Mouse (Mus musculus) heart, adult 2 months (tissue): Measurements from ENCODE around the gene Dtymk.

Experiments
- CTCF ChIP-seq: fragments of 200-600 bp; IDR thresholded peaks from 2 replicates; pipeline ENCODE4 v1.8.1; 2022; ENCODE audit warnings: antibody characterized with exemption, mild to moderate bottlenecking, moderate library complexity
- EP300 ChIP-seq: fragments of 200-500 bp; IDR thresholded peaks from 2 replicates; pipeline ENCODE4 v1.6.1; 2011; ENCODE audit warnings: low read depth, low read length, control low read depth; ENCODE audit not compliant: insufficient read depth
- POLR2A ChIP-seq: fragments of 200-500 bp; IDR thresholded peaks from 2 replicates; pipeline ENCODE4 v1.6.1; 2011; ENCODE audit warnings: mild to moderate bottlenecking, low read depth, low read length, control low read depth; ENCODE audit not compliant: insufficient read depth

- TF ChIP-seq CTCF = no peak
- no peak for TF ChIP-seq POLR2A
- TF ChIP-seq EP300 = no peak
These were observed 22.2 kb upstream of the Dtymk start for GRCm38 (mm10) chr1:93823796-93824495.
